Mouse (Mus musculus) stomach, embryonic 14.5 days (tissue): ENCODE results near the gene Rnf145. TPM values are rescaled to one million over a fixed set of nuclear protein-coding genes. Genes with fewer than 3 reads are reported as not detected.

Experiments
- ATAC-seq: fragments of 200-750 bp; cut with Nextera tagmentation; 2 replicates; pipeline ENCODE4 v1.8.0; 2017; ENCODE audit warnings: low read depth, moderate TSS enrichment; ENCODE audit not compliant: insufficient number of reproducible peaks, insufficient read depth, low FRiP score
- H3K27ac ChIP-seq: fragments of 300-500 bp; sonication (generic); 2 replicates; pipeline ENCODE4 v1.5.1; 2014; ENCODE audit warnings: mild to moderate bottlenecking, low read length, moderate library complexity, mixed read lengths
- H3K27me3 ChIP-seq: fragments of 300-500 bp; sonication (generic); 2 replicates; pipeline ENCODE4 v1.6.1; 2014; ENCODE audit warnings: low read length, control low read depth, mixed read lengths; ENCODE audit not compliant: control insufficient read depth, insufficient read depth
- H3K36me3 ChIP-seq: fragments of 300-500 bp; sonication (generic); 2 replicates; pipeline ENCODE4 v1.6.1; 2014; ENCODE audit warnings: mild to moderate bottlenecking, control low read depth, low read length, moderate library complexity, mixed read lengths; ENCODE audit not compliant: control insufficient read depth, insufficient read depth
- H3K4me1 ChIP-seq: fragments of 300-500 bp; sonication (generic); 2 replicates; pipeline ENCODE4 v1.6.1; 2014; ENCODE audit warnings: low read length, control low read depth, mixed read lengths; ENCODE audit not compliant: control insufficient read depth, insufficient read depth
- H3K4me2 ChIP-seq: fragments of 300-500 bp; sonication (generic); replicated peaks from 2 replicates; pipeline ENCODE4 v1.6.1; 2014; ENCODE audit warnings: low read depth, low read length, control low read depth
- H3K4me3 ChIP-seq: fragments of 300-500 bp; sonication (generic); 2 replicates; pipeline ENCODE4 v1.5.1; 2014; ENCODE audit warnings: low read depth, low read length, control low read depth
- H3K9ac ChIP-seq: fragments of 300-500 bp; sonication (generic); replicated peaks from 2 replicates; pipeline ENCODE4 v1.6.1; 2014; ENCODE audit warnings: low read depth, mild to moderate bottlenecking, control low read depth, low read length, moderate library complexity, mixed read lengths
- H3K9me3 ChIP-seq: fragments of 300-500 bp; sonication (generic); 2 replicates; pipeline ENCODE4 v1.6.1; 2016; ENCODE audit warnings: low read depth, low read length, control low read depth; ENCODE audit not compliant: control insufficient read depth
- WGBS: fragments of 180-500 bp; shearing (Covaris S2); extraction: QIAGEN DNeasy Blood & Tissue Kit; methylation state at CpG from one replicate; pipeline ENCODE4 v1.1.7; 2014; 5-methylcytosine and 5-hydroxymethylcytosine counted together
- polyA plus RNA-seq: library from polyadenylated mRNA; unstranded; fragments of >200 nt; fragmentation: Nextera tagmentation; extraction: Ambion mirVana; gene quantifications from 2 replicates; pipeline ENCODE4 v1.2.1, GENCODE M21; 2014

Gene Rnf145
- polyA plus RNA-seq, 1 experiment from 2014 or later = 84.7 TPM

DNA sequence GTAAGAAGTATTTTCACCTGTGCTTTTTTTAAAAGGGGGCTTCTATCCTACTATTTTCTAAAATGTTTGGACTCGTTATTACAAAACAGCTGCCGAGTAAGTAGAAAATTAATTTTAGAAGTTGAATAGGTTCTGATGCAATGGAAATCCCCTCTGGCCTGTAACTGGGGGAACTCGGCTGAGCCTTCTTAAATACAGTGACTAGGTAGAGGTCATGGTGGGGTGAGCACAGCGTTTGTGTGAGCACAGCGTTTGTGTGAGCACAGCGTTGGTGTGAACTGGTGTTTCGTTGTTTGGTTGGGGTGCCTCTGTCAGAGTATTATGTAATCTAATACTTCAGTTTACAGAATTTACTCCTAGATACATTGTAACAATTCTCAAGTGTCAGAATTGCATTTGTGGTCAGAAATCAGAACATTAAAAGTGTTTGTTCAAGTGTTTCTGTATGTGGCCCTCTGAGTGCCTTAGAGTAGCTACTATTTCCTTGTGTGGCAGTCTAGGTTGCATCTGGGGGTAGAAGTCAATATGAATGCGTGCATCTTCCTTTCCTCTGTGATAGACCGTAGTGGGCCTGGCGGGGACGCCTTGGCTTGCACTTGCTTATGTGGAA is 8.0 kb downstream of the Rnf145 start:
- no peak overlapping the region for H3K4me2 ChIP-seq
- no peaks in the 10 kb centered on the region for H3K9me3 ChIP-seq
- no peak overlapping the region for H3K4me3 ChIP-seq
- 89% methylated on average over 11 of the region's 11 CpGs for WGBS
- H3K27ac ChIP-seq = no peak overlapping the region
- ATAC-seq = no peak
- H3K4me1 ChIP-seq = 0 out of 2 replicates have a peak, but pooled peaks cover 6% of the 10 kb centered on the region
- H3K36me3 ChIP-seq = peaks cover 34% of the 10 kb centered on the region
- H3K27me3 ChIP-seq = no peaks in the 10 kb centered on the region
- H3K9ac ChIP-seq = no peak overlapping the region

DNA sequence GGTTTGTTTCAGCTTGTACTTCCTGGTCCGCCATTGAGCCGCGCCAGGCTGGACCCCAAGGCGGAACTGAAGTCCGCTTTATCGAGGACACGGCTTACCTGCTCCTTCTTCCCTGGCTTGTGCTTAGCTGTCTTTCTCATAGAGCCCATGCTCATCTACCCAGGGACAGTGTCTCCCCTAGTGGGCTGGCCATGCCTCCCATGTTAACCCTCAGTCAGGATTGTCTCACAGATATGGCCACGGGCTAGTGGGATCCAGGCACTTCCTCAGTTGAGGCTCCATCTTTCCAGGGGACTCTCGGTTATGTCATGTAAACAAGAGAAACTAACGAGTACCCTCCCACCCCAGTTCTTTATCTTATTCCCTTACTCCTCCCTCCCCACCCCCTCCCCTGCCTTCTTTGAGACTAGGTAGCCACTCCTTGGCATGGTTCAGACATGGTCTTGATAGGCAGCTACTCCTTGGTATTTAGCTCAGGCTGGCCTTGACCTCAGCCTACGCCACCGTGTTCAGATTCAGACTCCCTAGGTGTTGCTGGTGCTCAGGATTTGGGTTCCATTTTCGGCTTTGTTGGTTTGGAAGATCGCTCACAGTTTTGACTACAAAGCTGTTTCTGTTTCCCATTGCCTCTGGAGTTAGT is 9.9 kb downstream of the Rnf145 start:
- ATAC-seq = no peak
- Histone ChIP-seq H3K4me3 (no peak overlapping the region), H3K36me3 (peaks cover 48% of the 10 kb centered on the region), H3K27me3 (no peaks in the 10 kb centered on the region), H3K27ac (no peak overlapping the region), H3K4me2 (no peak overlapping the region), H3K4me1 (no peaks in the 10 kb centered on the region), H3K9ac (no peak overlapping the region), H3K9me3 (no peaks in the 10 kb centered on the region)
- WGBS = 85% methylated on average over 14 of the region's 14 CpGs

DNA sequence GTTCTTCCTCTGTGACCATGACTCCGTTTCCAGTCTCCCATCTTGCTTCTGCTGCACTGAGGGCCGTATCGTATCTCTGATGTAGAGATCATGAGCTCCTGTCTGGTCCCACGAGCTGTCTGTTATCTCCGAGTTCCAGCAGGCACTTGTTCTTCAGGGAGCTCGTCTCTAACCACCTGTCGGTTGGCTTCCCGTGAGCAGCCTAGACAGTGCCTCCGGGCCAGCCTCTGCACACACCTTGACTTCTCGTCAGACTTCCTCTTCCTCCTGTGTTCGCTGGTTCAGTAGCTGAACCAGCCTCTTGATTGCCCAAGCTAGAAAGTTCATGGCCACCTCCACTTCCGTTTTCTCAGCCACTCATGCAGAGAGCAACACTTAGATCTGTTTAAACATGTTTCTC is 10.4 kb downstream of the Rnf145 start:
- peak; percentile 61; the same call in 1 of the 2 replicates for ATAC-seq
- Histone ChIP-seq H3K27me3 (no peaks in the 10 kb centered on the region), H3K27ac (no peak overlapping the region), H3K9me3 (no peaks in the 10 kb centered on the region), H3K36me3 (peaks cover 53% of the 10 kb centered on the region), H3K4me3 (no peak overlapping the region), H3K4me1 (no peaks in the 10 kb centered on the region), H3K4me2 (no peak overlapping the region), H3K9ac (no peak overlapping the region)
- WGBS = 86% methylated on average over 12 of the region's 12 CpGs

DNA sequence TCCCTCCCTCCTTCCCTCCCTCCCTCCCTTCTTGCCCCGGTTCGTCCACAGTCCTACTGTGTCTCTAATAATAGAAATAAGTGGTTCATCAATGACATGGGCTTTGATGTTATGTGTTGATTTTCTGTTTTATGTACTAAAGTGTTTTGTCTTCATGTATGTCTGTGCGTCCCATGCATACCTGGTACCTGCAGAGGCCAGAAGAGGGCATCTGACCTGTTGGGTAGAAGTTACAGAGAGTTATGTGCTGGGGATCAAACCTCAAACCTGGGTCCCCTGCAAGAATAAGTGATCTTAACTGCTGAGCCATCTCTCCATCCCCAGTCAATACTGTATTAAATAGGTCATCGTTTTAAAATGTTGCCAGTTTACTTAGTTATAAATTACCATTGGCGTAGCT is 11.0 kb downstream of the Rnf145 start:
- 87% methylated on average over 5 of the region's 5 CpGs for WGBS
- Histone ChIP-seq H3K27ac (no peak overlapping the region), H3K9me3 (no peaks in the 10 kb centered on the region), H3K9ac (no peak overlapping the region), H3K4me3 (no peak overlapping the region), H3K4me2 (no peak overlapping the region), H3K4me1 (no peaks in the 10 kb centered on the region), H3K27me3 (no peaks in the 10 kb centered on the region), H3K36me3 (peaks cover 52% of the 10 kb centered on the region)
- ATAC-seq = no peak

DNA sequence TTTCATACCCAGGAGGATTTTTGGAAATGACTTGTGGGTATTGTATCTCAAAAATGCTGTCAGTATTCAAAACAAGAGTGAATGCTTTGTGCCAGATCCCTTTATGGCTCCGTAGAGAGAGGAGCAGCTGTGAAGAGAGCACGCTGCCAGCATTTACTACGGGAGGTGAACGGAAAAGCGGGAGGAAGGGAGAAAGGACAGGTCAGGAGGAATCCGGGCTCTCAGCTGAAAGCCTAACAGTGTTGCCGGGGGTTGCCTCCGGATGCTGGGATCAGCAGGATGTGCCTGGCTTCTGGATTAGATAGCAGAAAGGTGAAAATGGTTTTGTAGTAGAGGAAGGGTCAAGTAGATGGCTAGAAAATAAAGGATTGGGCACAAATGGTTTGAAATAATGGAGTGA is 11.6 kb downstream of the Rnf145 start:
- H3K4me2 ChIP-seq = no peak overlapping the region
- H3K36me3 ChIP-seq = peaks cover 46% of the 10 kb centered on the region
- WGBS = 82% methylated on average over 8 of the region's 8 CpGs
- no peaks in the 10 kb centered on the region for H3K27me3 ChIP-seq
- no peak overlapping the region for H3K9ac ChIP-seq
- ATAC-seq = no peak
- no peak overlapping the region for H3K27ac ChIP-seq
- H3K4me3 ChIP-seq = no peak overlapping the region
- no peaks in the 10 kb centered on the region for H3K9me3 ChIP-seq
- H3K4me1 ChIP-seq = no peaks in the 10 kb centered on the region

DNA sequence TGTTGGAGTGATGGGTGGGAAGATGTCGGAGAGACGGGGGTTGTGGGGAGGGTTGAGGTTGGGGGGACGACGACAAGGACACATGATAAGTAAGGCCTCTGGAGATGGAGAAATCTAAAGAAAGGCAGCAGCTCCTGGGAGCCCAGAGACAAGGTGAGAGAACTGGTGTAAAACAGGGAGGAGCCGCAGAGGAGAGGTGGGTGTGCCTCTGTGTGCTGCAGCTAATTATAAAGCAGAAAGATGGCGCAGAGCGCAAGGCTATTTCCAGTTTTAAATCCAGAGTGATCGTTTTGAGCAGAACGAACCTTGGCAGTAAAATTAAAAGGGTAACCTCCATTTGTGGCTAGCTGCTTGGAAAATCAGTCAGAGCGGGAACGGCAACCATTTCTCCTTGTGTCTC is 12.1 kb downstream of the Rnf145 start:
- Histone ChIP-seq H3K4me3 (no peak overlapping the region), H3K4me2 (no peak overlapping the region), H3K36me3 (peaks cover 44% of the 10 kb centered on the region), H3K27me3 (no peaks in the 10 kb centered on the region), H3K9me3 (no peaks in the 10 kb centered on the region), H3K27ac (no peak overlapping the region), H3K4me1 (no peaks in the 10 kb centered on the region), H3K9ac (no peak overlapping the region)
- no peak for ATAC-seq
- 92% methylated on average over 11 of the region's 11 CpGs for WGBS

DNA sequence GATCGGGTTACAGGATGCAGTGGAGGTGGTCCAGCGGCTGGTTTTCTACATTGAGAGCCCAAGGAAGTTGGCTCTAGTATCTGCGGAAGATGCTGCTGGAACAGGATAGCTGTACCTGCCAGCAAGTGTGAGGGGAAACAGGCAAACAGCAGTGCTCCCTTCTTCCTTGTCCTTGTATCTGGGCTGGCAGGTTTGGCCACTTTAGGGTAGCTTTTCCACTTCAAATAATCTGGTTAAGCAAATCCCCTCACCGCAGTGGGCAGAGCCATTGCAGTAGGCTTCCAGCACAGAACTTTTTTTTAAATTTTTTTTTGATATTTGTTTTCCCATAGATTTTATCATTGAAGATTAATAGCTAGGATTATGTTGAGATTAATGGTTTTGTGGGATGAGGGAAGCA is 12.9 kb downstream of the Rnf145 start:
- H3K36me3 ChIP-seq = peaks cover 40% of the 10 kb centered on the region
- no peak overlapping the region for H3K4me2 ChIP-seq
- no peaks in the 10 kb centered on the region for H3K4me1 ChIP-seq
- WGBS = 70% methylated on average over 4 of the region's 4 CpGs
- H3K4me3 ChIP-seq = no peak overlapping the region
- H3K27ac ChIP-seq = no peak overlapping the region
- no peaks in the 10 kb centered on the region for H3K27me3 ChIP-seq
- H3K9ac ChIP-seq = no peak overlapping the region
- H3K9me3 ChIP-seq = no peaks in the 10 kb centered on the region
- ATAC-seq = no peak

DNA sequence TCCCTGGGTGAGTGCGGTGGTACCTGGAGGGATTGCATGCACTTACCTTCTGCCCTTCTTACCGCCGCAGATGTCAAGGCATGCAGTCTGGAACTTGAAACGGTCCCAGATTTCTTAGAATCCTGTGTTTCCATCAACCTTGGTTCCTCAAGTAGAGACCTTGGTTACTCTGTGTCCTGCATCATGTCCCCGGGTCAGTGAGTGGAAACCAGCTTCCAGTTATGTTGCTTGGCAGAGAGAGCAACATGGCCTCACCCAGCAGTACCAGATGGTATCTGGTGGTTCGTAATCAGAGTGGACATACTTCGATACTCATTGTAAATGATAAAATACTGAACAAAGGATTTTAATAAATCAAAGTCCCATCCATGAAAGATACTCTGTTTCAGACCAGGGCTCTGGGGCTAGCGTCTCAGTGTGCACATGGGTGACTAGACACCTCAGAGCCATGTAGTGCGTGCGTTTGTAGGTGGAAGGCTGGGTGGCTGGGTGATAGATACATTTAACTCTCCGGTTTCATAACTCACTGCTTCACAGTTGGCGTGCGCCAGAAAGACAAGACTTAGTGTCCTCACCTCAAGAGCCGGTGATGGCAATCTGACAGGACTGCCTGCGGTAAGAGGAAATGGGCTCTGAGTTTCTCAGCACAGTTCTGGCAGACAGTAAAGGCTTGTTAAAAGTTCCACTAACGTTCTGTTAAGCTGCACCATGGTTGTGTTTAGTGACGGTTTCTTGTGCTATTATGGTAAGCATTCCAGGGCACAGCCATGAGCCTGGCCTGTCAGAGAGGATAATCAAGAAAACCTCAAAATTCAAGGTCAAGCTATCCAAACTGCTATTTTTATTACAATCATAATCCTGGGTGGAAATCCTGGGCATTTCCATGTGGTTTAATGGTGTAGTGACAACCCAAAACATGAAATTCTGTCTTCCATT is 14.3 kb downstream of the Rnf145 start:
- Histone ChIP-seq H3K9me3 (no peaks in the 10 kb centered on the region), H3K27me3 (no peaks in the 10 kb centered on the region), H3K9ac (no peak overlapping the region), H3K27ac (no peak overlapping the region), H3K4me3 (no peak overlapping the region), H3K4me1 (no peaks in the 10 kb centered on the region), H3K4me2 (no peak overlapping the region), H3K36me3 (peaks cover 42% of the 10 kb centered on the region)
- no peak for ATAC-seq
- WGBS = 90% methylated on average over 17 of the region's 17 CpGs
